Mouse (Mus musculus) heart, adult 10 weeks (tissue): ENCODE data around the gene Ankrd34a. TPM values are rescaled to one million over a fixed set of nuclear protein-coding genes. Genes with fewer than 3 reads are reported as not detected.

ENCODE experiments used
- polyA plus RNA-seq: library from polyadenylated mRNA; stranded (reverse); fragments of 350-450 nt; fragmentation: Illumina TruSeq; extraction: RNeasy Lipid Tissue Mini Kit (QIAGEN cat#74804); gene quantifications from one replicate; pipeline ENCODE4 v1.2.3, GENCODE M21; 2014; ENCODE audit warnings: low read depth, low replicate concordance

The Ankrd34a gene
- 1.2 TPM for polyA plus RNA-seq

GRCm38 (mm10) chr3:96596228-96596707, at the start of gene Ankrd34a:
Gene Ankrd34a (plus strand): TSS chr3:96596636.

GRCm38 (mm10) chr3:96557694-96558093, 38.7 kb upstream of the Ankrd34a start, which contains the start of gene Txnip:
Gene Txnip (plus strand): TSS chr3:96557957.

GRCm38 (mm10) chr3:96576690-96577541, 19.5 kb upstream of the Ankrd34a start, which contains the start of gene Gm16253:
Gene Gm16253 (plus strand): TSS chr3:96576984.

GRCm38 (mm10) chr3:96593790-96594560, 2.5 kb upstream of the Ankrd34a start, which contains the start of gene Polr3gl:
Gene Polr3gl (minus strand): TSS chr3:96594181.

GRCm38 (mm10) chr3:96600639-96601250, 4.3 kb downstream of the Ankrd34a start, which contains the start of gene Lix1l:
Gene Lix1l (plus strand): TSS chr3:96601149.

GRCm38 (mm10) chr3:96629729-96630600, 33.5 kb downstream of the Ankrd34a start, which contains the start of gene Rbm8a:
Gene Rbm8a (plus strand): TSS chr3:96629933.

GRCm38 (mm10) chr3:96634928-96635879, 38.8 kb downstream of the Ankrd34a start, which contains the start of the genes Pex11b and Gm42957:
Gene Pex11b (plus strand): TSS chr3:96635376.
Gene Gm42957 (plus strand): TSS chr3:96635474.

GRCm38 (mm10) chr3:96645018-96645649, 48.7 kb downstream of the Ankrd34a start, which contains the start of gene Itga10:
Gene Itga10 (plus strand): TSS chr3:96645584.

Other genes with a start within 250 kb of the Ankrd34a start
- gene BC107364, start 144.3 kb upstream of the Ankrd34a start, polyA plus RNA-seq: not detected
- 209 TPM for gene Hfe2, start 71.5 kb upstream of the Ankrd34a start, polyA plus RNA-seq
- 516 TPM for gene Txnip, start 38.7 kb upstream of the Ankrd34a start, polyA plus RNA-seq
- 2.6 TPM for gene Gm16253, start 19.7 kb upstream of the Ankrd34a start, polyA plus RNA-seq
- 56.2 TPM for gene Polr3gl, start 2.5 kb upstream of the Ankrd34a start, polyA plus RNA-seq
- gene Lix1l, start 4.5 kb downstream of the Ankrd34a start, polyA plus RNA-seq: 31.8 TPM
- 34.5 TPM for gene Rbm8a, start 33.3 kb downstream of the Ankrd34a start, polyA plus RNA-seq
- gene Pex11b, start 38.7 kb downstream of the Ankrd34a start, polyA plus RNA-seq: 39.6 TPM
- not detected for gene Gm42957, start 38.8 kb downstream of the Ankrd34a start, polyA plus RNA-seq
- 2.5 TPM for gene Itga10, start 48.9 kb downstream of the Ankrd34a start, polyA plus RNA-seq
- gene Ankrd35, start 73.5 kb downstream of the Ankrd34a start, polyA plus RNA-seq: 1.1 TPM
- 17.0 TPM for gene Pias3, start 99.7 kb downstream of the Ankrd34a start, polyA plus RNA-seq
- 4.1 TPM for gene Nudt17, start 111.9 kb downstream of the Ankrd34a start, polyA plus RNA-seq
- 23.6 TPM for gene Polr3c, start 131.0 kb downstream of the Ankrd34a start, polyA plus RNA-seq
- 24.0 TPM for gene Rnf115, start 131.0 kb downstream of the Ankrd34a start, polyA plus RNA-seq
- not detected for gene Pdzk1, start 232.6 kb downstream of the Ankrd34a start, polyA plus RNA-seq
- not detected for gene Cd160, start 232.7 kb downstream of the Ankrd34a start, polyA plus RNA-seq